ENCODE assay signal across 10 mouse cellular contexts in genomic region chr11:121543287-121543856, GRCm38 (mm10). TPM values are rescaled to one million over a fixed set of nuclear protein-coding genes. Genes with fewer than 3 reads are reported as not detected.
DNase-seq lines count a peak whose midpoint lies in the region; TF ChIP-seq lines count a peak whose summit lies in the region.
"Had no signal": no experiment of that assay in that cellular context is flagged by ENCODE, and none has a peak within 500 bp of the region (broad histone marks: within the 10 kb centered on the region; RNA-seq: fewer than 3 reads in every experiment).

No protein-coding gene starts in this region.

- H3K4me1 ChIP-seq in hindbrain, embryonic 10.5 days (replicated peaks), result 0 out of 2 replicates have a peak, but pooled peaks cover 9% of the 10 kb centered on the region

- no peak for TF ChIP-seq CTCF in layer of hippocampus, adult 2 months (conservative IDR thresholded peaks at IDR 0.05)

- no peak for DNase-seq in layer of hippocampus, adult 2 months (ENCODE audit: low spot score in 2 of 2)
- no peak for DNase-seq in layer of hippocampus, adult 9-11 months
- peak; percentile 55 for DNase-seq in cerebellum, adult 11-12 months
- peak; percentile 38 for DNase-seq in kidney, adult 9 months
- DNase-seq in spleen, postnatal 10 days (ENCODE audit: low spot score in 2 of 2), result peak; percentile 45 to 68
- no peak for DNase-seq in layer of hippocampus, postnatal 14 days (ENCODE audit: low spot score in 2 of 2)
- DNase-seq in hindbrain, embryonic 10.5 days (ENCODE audit: low spot score), result no peak
- DNase-seq in frontal cortex, postnatal 14 days (ENCODE audit: low spot score in 2 of 2), result no peak

- H3K36me3 ChIP-seq in hindbrain, embryonic 10.5 days, result peaks cover 31% of the 10 kb centered on the region

- H3K9me3 ChIP-seq in hindbrain, embryonic 10.5 days, result no peaks in the 10 kb centered on the region
- H3K9me3 ChIP-seq: hindbrain, embryonic 15.5 days; midbrain, embryonic 12.5 days had no signal

- peak overlapping the region; percentile 28; the same call in 1 of the 2 replicates for H3K27ac ChIP-seq in layer of hippocampus, adult 2 months
- no peak overlapping the region for H3K27ac ChIP-seq in hindbrain, embryonic 10.5 days
- H3K27ac ChIP-seq: hindbrain, embryonic 15.5 days; midbrain, embryonic 12.5 days had no signal

- no peak overlapping the region for H3K4me3 ChIP-seq in layer of hippocampus, adult 2 months
- no peak overlapping the region for H3K4me3 ChIP-seq in hindbrain, embryonic 10.5 days
- H3K4me3 ChIP-seq: hindbrain, embryonic 15.5 days; midbrain, embryonic 12.5 days had no signal

- WGBS in hindbrain, embryonic 10.5 days, result 88% methylated on average over 5 of the region's 5 CpGs

- no peaks in the 10 kb centered on the region for H3K27me3 ChIP-seq in hindbrain, embryonic 10.5 days (ENCODE audit: insufficient read depth, poor library complexity, severe bottlenecking)
- H3K27me3 ChIP-seq: hindbrain, embryonic 15.5 days; midbrain, embryonic 12.5 days had no signal

RNA-seq across cellular contexts. Expression of gene Zfp750, which starts 24.2 kb away (rescaled TPM):
- total RNA-seq in layer of hippocampus, adult 2 months (2021), result under 1 TPM; 0.20 to 0.25 TPM
- total RNA-seq in layer of hippocampus, postnatal 14 days (2021), result under 1 TPM; 0.12 to 0.14 TPM
- polyA plus RNA-seq in hindbrain, embryonic 10.5 days (2016; fragmentation: Nextera tagmentation; extraction: Ambion mirVana), result 0.60 and 1.1 TPM in 2 replicates

Comparison
In these comparisons a context has a peak if more than half of its experiments do, and no peak if none do; other contexts are left out.
1. DNase-seq: peak in cerebellum, adult 11-12 months (single experiment), kidney, adult 9 months (single experiment) and spleen, postnatal 10 days (2 of 2); none in layer of hippocampus, adult 2 months (0 of 2), layer of hippocampus, adult 9-11 months (single experiment), layer of hippocampus, postnatal 14 days (0 of 2), hindbrain, embryonic 10.5 days (single experiment) and frontal cortex, postnatal 14 days (0 of 2).